Mouse (Mus musculus): ENCODE measurements around the gene Gm26992. TPM values are rescaled to one million over a fixed set of nuclear protein-coding genes. Genes with fewer than 3 reads are reported as not detected.
"Not testable (repeated sequence)": the region's sequence is repeated elsewhere in the genome, so short reads cannot be mapped to it uniquely, and the experiment has no call there.

Gene Gm26992
- polyA plus RNA-seq, 1 experiment = 1.3 TPM

DNA sequence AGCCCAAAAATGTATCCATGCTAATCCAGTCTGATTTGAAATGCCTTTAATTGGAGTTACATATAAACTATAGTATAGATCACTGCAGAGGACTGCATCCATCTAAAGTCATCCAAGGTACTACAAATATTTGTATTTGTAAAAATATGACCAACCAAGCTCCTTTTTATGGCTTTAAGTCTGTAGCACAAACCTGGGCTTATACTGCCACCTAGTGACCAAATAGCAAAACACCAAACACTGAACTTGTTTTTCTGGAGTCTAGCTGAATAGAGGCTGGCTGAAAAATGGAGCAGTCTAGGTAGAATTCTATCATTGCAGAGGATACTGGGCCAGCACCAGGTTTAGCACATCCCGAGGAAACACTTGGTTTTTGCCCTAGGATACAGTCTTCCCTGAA, 19.0 kb downstream of the Gm26992 start:
- no peak for TF ChIP-seq POLR2A (IDR thresholded peaks at IDR 0.05; ENCODE audit: borderline replicate concordance, extremely low read depth, low read depth, low read length)
- TF ChIP-seq CTCF (IDR thresholded peaks at IDR 0.05; ENCODE audit: insufficient read depth, low read length) = peak; percentile 3; the same call in 1 of the 2 replicates
- 0% methylated on average over 1 of the region's 1 CpGs for WGBS
- Histone ChIP-seq H3K4me1 (ENCODE audit: control insufficient read depth, insufficient read depth, low read length) (no peaks in the 10 kb centered on the region), H3K4me3 (replicated peaks; ENCODE audit: extremely low read depth, low read depth, low read length) (no peak overlapping the region)
- no peak for DNase-seq

DNA sequence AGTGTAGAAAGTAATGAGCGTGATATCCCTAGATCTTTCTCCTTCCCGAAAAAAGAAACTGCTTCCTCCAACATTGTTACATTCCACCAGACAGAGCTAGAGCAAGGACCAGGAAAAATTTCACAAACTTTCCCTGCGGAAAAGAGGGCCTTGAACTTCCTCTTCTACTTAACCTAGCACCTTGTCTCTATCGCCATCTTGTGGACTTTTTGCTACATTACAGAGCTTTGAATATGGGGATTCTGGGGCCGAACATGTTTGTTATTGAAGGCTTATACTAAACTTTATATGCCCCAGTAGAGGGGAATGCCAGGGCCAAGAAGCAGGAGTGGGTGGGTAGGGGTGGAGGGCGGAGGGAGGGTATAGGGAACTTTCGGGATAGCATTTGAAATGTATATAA, 21.9 kb downstream of the Gm26992 start:
- TF ChIP-seq CTCF (IDR thresholded peaks at IDR 0.05; ENCODE audit: insufficient read depth, low read length) = no peak
- TF ChIP-seq POLR2A (IDR thresholded peaks at IDR 0.05; ENCODE audit: borderline replicate concordance, extremely low read depth, low read depth, low read length) = no peak
- no peak for DNase-seq
- H3K4me3 ChIP-seq (replicated peaks; ENCODE audit: extremely low read depth, low read depth, low read length) = no peak overlapping the region
- H3K4me1 ChIP-seq (ENCODE audit: control insufficient read depth, insufficient read depth, low read length) = no peaks in the 10 kb centered on the region
- 28% methylated on average over 7 of the region's 7 CpGs for WGBS

DNA sequence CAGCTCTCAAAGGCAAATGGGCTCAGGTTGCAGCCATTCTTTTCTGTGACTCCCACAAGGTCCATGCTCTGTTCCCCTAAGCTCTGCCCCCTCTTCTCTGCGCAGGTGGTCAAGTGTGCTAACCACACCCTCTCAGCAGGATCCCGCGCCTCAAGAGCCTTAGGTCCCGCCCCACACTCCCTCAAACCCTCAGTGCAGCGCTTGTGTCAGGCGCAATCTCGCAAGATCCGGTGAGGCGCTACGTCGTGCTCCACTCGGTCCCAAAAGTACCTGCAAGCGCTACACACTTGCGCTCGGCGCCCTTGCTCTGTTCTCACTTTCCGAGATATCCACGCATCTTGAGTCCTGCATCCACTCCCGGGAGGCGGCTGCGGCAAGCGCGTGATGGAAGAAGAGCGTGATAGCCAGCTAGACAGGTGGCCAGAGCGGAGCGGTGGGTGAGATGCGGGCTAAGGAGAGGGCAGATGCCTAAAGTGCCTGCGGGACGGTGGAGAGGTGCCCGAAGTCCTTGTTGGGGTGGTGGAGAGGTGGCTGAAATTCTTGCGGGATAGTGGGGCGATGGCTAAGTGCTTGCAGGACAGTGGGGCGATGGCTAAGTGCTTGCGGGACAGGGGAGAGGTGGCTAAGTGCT, 25.8 kb downstream of the Gm26992 start:
- H3K4me3 ChIP-seq (replicated peaks; ENCODE audit: extremely low read depth, low read depth, low read length) = peak overlapping the region; percentile 74
- H3K4me1 ChIP-seq (ENCODE audit: control insufficient read depth, insufficient read depth, low read length) = no peaks in the 10 kb centered on the region
- TF ChIP-seq CTCF (IDR thresholded peaks at IDR 0.05; ENCODE audit: insufficient read depth, low read length) (no peak), POLR2A (IDR thresholded peaks at IDR 0.05; ENCODE audit: borderline replicate concordance, extremely low read depth, low read depth, low read length) (peak; percentile 73; the same call in 1 of the 2 replicates)
- WGBS = 12% methylated on average over 34 of the region's 34 CpGs
- peak; percentile 55 for DNase-seq

DNA sequence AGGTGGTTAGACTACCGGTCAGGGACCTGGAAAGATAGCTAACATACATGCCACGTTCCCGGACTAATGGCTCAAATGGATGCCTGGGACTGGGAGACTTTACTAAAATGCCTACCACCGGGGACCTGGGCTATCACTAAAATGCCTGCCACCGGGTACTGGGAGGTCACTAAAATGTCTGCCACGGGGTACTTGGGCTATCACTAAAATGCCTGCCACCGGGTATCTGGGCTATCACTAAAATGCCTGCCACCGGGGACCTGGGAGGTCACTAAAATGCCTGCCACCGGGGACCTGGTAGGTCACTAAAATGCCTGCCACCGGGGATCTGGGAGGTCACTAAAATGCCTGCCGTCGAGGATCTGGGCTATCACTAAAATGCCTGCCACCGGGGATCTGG, 26.6 kb downstream of the Gm26992 start:
- H3K4me1 ChIP-seq (ENCODE audit: control insufficient read depth, insufficient read depth, low read length) = not testable (repeated sequence)
- H3K4me3 ChIP-seq (replicated peaks; ENCODE audit: extremely low read depth, low read depth, low read length) = peak overlapping the region; percentile 24
- DNase-seq = peak; percentile 7
- 45% methylated on average over 12 of the region's 13 CpGs for WGBS

DNA sequence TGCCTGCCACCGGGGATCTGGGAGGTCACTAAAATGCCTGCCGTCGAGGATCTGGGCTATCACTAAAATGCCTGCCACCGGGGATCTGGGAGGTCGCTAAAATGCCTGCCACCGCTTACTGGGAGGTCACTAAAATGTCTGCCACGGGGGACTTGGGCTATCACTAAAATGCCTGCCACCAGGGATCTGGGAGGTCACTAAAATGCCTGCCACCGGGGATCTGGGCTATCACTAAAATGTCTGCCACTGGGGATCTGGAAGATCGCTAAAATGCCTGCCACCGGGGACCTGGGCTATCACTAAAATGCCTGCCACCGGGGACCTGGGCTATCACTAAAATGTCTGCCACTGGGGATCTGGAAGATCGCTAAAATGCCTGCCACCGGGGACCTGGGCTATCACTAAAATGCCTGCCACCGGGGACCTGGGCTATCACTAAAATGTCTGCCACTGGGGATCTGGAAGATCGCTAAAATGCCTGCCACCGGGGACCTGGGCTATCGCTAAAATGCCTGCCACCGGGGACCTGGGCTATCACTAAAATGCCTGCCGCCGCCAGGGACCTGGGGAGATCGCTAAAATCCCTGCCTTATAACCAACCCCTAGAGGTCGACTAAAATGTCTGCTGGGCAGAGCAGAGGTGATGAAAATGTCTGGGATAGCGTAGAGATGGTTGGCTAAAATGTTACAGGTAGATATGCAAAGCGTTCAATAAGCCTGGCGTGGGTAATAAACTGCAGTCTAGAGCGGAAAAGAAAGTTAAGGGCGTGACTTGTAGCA, 27.3 kb downstream of the Gm26992 start:
- WGBS = 64% methylated on average over 23 of the region's 27 CpGs
- not testable (repeated sequence) for H3K4me1 ChIP-seq (ENCODE audit: control insufficient read depth, insufficient read depth, low read length); DNase-seq; H3K4me3 ChIP-seq (replicated peaks; ENCODE audit: extremely low read depth, low read depth, low read length)

DNA sequence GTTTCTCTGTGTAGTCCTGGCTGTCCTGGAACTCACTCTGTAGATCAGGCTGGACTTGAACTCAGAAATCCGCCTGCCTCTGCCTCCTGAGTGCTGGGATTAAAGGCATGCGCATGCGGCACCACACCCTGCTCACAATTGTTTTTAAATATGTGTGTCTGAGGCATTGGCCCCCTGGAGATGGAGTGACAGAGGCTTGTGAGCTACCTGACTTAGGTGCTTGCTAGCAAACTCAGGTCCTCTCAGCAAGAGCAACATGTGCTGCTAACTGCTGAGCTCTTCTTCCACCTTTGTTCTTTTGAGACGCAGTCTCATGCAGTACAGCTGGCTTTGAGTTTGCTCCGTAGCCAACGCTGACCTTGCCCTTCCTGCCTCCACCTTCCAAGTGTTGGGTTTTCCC, 31.0 kb downstream of the Gm26992 start:
- Histone ChIP-seq H3K4me1 (ENCODE audit: control insufficient read depth, insufficient read depth, low read length) (no peaks in the 10 kb centered on the region), H3K4me3 (replicated peaks; ENCODE audit: extremely low read depth, low read depth, low read length) (no peak overlapping the region)
- WGBS = 73% methylated on average over 6 of the region's 6 CpGs
- DNase-seq = no peak
- TF ChIP-seq POLR2A (IDR thresholded peaks at IDR 0.05; ENCODE audit: borderline replicate concordance, extremely low read depth, low read depth, low read length) (no peak), CTCF (IDR thresholded peaks at IDR 0.05; ENCODE audit: insufficient read depth, low read length) (no peak)

DNA sequence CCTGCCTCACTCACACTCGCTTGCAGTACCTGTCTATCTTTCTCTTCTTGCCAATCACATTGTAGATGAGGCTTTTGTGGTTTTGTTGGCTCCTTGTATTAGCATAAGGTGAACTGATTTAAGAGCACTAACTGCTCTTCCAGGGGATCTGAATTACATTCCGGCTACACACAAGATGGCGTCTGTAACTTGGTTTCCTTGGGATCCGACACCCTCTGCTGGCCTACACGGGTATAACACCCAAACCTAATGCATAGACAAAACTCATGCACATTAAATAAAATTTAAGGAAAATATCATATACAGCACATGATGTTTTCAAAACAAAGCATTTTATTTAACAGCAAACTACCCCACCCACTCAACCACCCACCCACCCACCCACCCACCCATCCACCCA, 38.2 kb downstream of the Gm26992 start:
- Histone ChIP-seq H3K4me3 (replicated peaks; ENCODE audit: extremely low read depth, low read depth, low read length) (no peak overlapping the region), H3K4me1 (ENCODE audit: control insufficient read depth, insufficient read depth, low read length) (no peaks in the 10 kb centered on the region)
- DNase-seq = no peak
- WGBS = 78% methylated on average over 5 of the region's 5 CpGs
- TF ChIP-seq POLR2A (IDR thresholded peaks at IDR 0.05; ENCODE audit: borderline replicate concordance, extremely low read depth, low read depth, low read length) (no peak), CTCF (IDR thresholded peaks at IDR 0.05; ENCODE audit: insufficient read depth, low read length) (0 out of 2 replicates have a peak, but pooled peaks have one; percentile 5)

DNA sequence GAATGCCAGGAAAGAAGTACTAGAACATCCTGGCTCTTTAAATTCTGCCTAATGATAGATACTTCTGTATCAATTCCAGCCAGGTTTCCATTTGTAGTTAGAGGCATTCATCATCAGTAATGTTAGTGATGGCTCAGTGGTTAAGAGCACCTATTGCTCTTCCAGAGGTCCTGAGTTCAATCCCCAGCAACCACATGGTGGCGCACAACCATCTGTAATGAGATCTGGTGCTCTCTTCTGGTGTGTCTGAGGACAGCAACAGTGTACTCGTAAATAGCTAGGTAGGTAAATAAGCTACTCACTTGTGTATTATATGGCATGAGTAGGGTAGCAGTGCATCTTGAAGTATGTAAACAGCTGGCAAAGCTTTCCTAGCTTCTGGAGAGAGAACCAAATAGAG, 47.2 kb downstream of the Gm26992 start:
- no peak overlapping the region for H3K4me3 ChIP-seq (replicated peaks; ENCODE audit: extremely low read depth, low read depth, low read length)
- DNase-seq = no peak
- no peak for TF ChIP-seq CTCF (IDR thresholded peaks at IDR 0.05; ENCODE audit: insufficient read depth, low read length)
- no peak for TF ChIP-seq POLR2A (IDR thresholded peaks at IDR 0.05; ENCODE audit: borderline replicate concordance, extremely low read depth, low read depth, low read length)
- H3K4me1 ChIP-seq (ENCODE audit: control insufficient read depth, insufficient read depth, low read length) = no peaks in the 10 kb centered on the region
- WGBS = 87% methylated on average over 2 of the region's 2 CpGs

DNA sequence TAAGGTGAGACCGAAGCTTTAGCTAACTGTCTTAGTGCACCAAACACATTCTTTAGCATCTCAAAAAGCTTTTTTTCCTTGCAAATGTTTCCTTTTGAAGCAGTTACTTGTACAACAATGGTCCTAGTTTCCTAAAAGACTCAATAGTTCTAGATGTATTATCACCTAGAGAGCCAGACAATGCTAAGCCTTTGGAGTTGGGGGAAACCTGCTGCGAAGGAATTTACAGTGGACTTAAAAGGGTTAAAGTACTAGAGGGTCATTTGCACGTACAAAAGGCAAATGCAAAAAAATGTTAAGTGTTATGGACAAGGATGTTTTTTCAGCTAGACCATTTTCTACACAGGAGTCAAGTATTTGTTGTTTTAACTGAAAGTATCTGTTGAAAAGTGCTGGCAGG, 50.5 kb downstream of the Gm26992 start:
- Histone ChIP-seq H3K4me3 (replicated peaks; ENCODE audit: extremely low read depth, low read depth, low read length) (no peak overlapping the region), H3K4me1 (ENCODE audit: control insufficient read depth, insufficient read depth, low read length) (no peaks in the 10 kb centered on the region)
- TF ChIP-seq POLR2A (IDR thresholded peaks at IDR 0.05; ENCODE audit: borderline replicate concordance, extremely low read depth, low read depth, low read length) = no peak
- TF ChIP-seq CTCF (IDR thresholded peaks at IDR 0.05; ENCODE audit: insufficient read depth, low read length) = no peak
- 72% methylated on average over 3 of the region's 3 CpGs for WGBS
- DNase-seq = no peak

DNA sequence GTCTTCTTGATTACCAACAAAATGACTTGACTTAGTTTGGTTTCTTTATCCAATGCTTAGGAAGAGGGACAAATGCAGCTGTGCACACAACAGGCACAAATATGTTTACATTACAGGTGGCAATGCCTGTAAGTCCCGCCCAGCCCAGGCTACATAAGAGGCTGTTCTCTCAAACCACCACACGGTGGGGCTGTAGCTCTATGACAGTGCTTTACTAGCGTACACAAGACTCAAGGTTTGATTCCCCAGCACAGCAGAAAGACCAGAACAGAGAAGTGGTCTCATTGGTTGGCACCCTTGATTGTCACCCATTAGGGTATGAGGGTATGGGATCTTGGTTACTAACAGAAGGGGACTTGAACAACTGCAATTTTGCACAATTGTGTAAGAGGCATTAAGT, 55.7 kb downstream of the Gm26992 start:
- peak; percentile 59 for TF ChIP-seq CTCF (IDR thresholded peaks at IDR 0.05; ENCODE audit: insufficient read depth, low read length)
- TF ChIP-seq POLR2A (IDR thresholded peaks at IDR 0.05; ENCODE audit: borderline replicate concordance, extremely low read depth, low read depth, low read length) = no peak
- H3K4me3 ChIP-seq (replicated peaks; ENCODE audit: extremely low read depth, low read depth, low read length) = no peak overlapping the region
- 10% methylated on average over 3 of the region's 3 CpGs for WGBS
- H3K4me1 ChIP-seq (ENCODE audit: control insufficient read depth, insufficient read depth, low read length) = no peaks in the 10 kb centered on the region
- DNase-seq = peak; percentile 40

All from lung, adult 2 months (tissue).